Mouse (Mus musculus) lung, embryonic 16.5 days (tissue): ENCODE measurements around the gene Col18a1. TPM values are rescaled to one million over a fixed set of nuclear protein-coding genes. Genes with fewer than 3 reads are reported as not detected.
A peak's percentile ranks its signal among the peaks of the same experiment; 100 is the strongest.

Source experiments
- ATAC-seq: fragments of 200-750 bp; cut with Nextera tagmentation; 2 replicates; pipeline ENCODE4 v1.8.0; 2017; ENCODE audit warnings: low read depth, mild to moderate bottlenecking, moderate library complexity
- H3K27ac ChIP-seq: fragments of 300-500 bp; sonication (generic); 2 replicates; pipeline ENCODE4 v1.5.1; 2014; ENCODE audit warnings: mild to moderate bottlenecking, control low read depth, low read length
- H3K27me3 ChIP-seq: fragments of 300-500 bp; sonication (generic); 2 replicates; pipeline ENCODE4 v1.6.1; 2014; ENCODE audit warnings: low read depth, low read length, mixed read lengths; ENCODE audit not compliant: control insufficient read depth, insufficient read depth
- H3K36me3 ChIP-seq: fragments of 300-500 bp; sonication (generic); 2 replicates; pipeline ENCODE4 v1.6.1; 2014; ENCODE audit warnings: low read length; ENCODE audit not compliant: control insufficient read depth, insufficient read depth
- H3K4me1 ChIP-seq: fragments of 300-500 bp; sonication (generic); replicated peaks from 2 replicates; pipeline ENCODE4 v1.6.1; 2014; ENCODE audit warnings: low read length, mixed read lengths; ENCODE audit not compliant: control insufficient read depth, insufficient read depth
- H3K4me2 ChIP-seq: fragments of 300-500 bp; sonication (generic); 2 replicates; pipeline ENCODE4 v1.6.1; 2014; ENCODE audit warnings: low read depth, low read length, control low read depth
- H3K4me3 ChIP-seq: fragments of 300-500 bp; sonication (generic); 2 replicates; pipeline ENCODE4 v1.5.1; 2014; ENCODE audit warnings: mild to moderate bottlenecking, low read length, control low read depth
- H3K9ac ChIP-seq: fragments of 300-500 bp; sonication (generic); 2 replicates; pipeline ENCODE4 v1.6.1; 2014; ENCODE audit warnings: low read length, control low read depth
- H3K9me3 ChIP-seq: fragments of 300-500 bp; sonication (generic); 2 replicates; pipeline ENCODE4 v1.6.1; 2016; ENCODE audit warnings: low read length; ENCODE audit not compliant: control insufficient read depth
- WGBS: fragments of 180-500 bp; shearing (Covaris S2); extraction: QIAGEN DNeasy Blood & Tissue Kit; methylation state at CpG from one replicate; pipeline ENCODE4 v1.1.7; 2014; 5-methylcytosine and 5-hydroxymethylcytosine counted together
- polyA plus RNA-seq: library from polyadenylated mRNA; unstranded; fragments of >200 nt; fragmentation: Nextera tagmentation; extraction: Ambion mirVana; gene quantifications from 2 replicates; pipeline ENCODE4 v1.2.1, GENCODE M21; 2015

Col18a1 gene
- polyA plus RNA-seq, 1 experiment from 2014 or later: 315 TPM

- Histone ChIP-seq H3K27me3 (no peaks in the 10 kb centered on the region), H3K4me3 (no peak overlapping the region), H3K9me3 (no peaks in the 10 kb centered on the region), H3K27ac (no peak overlapping the region), H3K4me2 (no peak overlapping the region), H3K9ac (no peak overlapping the region), H3K36me3 (peaks cover 18% of the 10 kb centered on the region), H3K4me1 (no peaks in the 10 kb centered on the region)
- ATAC-seq: no peak
- 80% methylated on average over 3 of the region's 3 CpGs for WGBS
Observed at GRCm38 (mm10) chr10:77048606-77049005, 117.7 kb downstream of the Col18a1 start.

- ATAC-seq: no peak
- H3K27me3 ChIP-seq: no peaks in the 10 kb centered on the region
- no peak overlapping the region for H3K27ac ChIP-seq
- H3K36me3 ChIP-seq: peaks cover 18% of the 10 kb centered on the region
- WGBS: 64% methylated on average over 4 of the region's 4 CpGs
- H3K9ac ChIP-seq: no peak overlapping the region
- H3K4me3 ChIP-seq: no peak overlapping the region
- no peaks in the 10 kb centered on the region for H3K4me1 ChIP-seq
- no peak overlapping the region for H3K4me2 ChIP-seq
- no peaks in the 10 kb centered on the region for H3K9me3 ChIP-seq
Observed at GRCm38 (mm10) chr10:77048196-77048595, 118.2 kb downstream of the Col18a1 start.

- Histone ChIP-seq H3K4me1 (peaks cover 9% of the 10 kb centered on the region), H3K4me3 (no peak overlapping the region), H3K36me3 (peaks cover 15% of the 10 kb centered on the region), H3K9ac (no peak overlapping the region), H3K9me3 (no peaks in the 10 kb centered on the region), H3K27ac (no peak overlapping the region), H3K27me3 (no peaks in the 10 kb centered on the region), H3K4me2 (no peak overlapping the region)
- WGBS: 85% methylated on average over 8 of the region's 8 CpGs
- no peak for ATAC-seq
Observed at GRCm38 (mm10) chr10:77038579-77039174, 127.7 kb downstream of the Col18a1 start.

DNA sequence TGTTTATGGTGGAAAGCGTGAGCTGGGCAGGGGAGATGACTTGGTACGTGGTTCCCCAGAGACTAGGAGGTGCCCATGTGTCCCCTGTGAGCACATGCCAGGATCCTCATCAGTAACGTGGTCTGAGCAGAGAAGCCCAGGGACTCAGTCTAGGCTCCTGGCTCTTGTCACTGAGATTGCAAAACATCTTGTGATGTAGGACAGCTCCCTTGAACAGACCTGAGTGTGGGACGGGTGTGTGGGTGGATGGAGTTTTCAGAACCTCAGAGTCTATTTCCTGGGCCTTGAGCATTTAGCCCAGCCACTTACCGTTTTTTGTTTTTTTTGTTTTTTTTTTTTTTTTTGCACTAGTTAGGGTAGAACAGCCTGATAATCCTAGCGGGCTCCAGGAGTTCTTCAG lies 130.9 kb downstream of the Col18a1 start:
- Histone ChIP-seq H3K27ac (no peak overlapping the region), H3K4me3 (no peak overlapping the region), H3K27me3 (no peaks in the 10 kb centered on the region), H3K9me3 (no peaks in the 10 kb centered on the region), H3K36me3 (peaks cover 5% of the 10 kb centered on the region; the same call in 1 of the 2 replicates), H3K4me2 (no peak overlapping the region), H3K9ac (no peak overlapping the region), H3K4me1 (peaks cover 11% of the 10 kb centered on the region)
- ATAC-seq: no peak
- 73% methylated on average over 6 of the region's 6 CpGs for WGBS

DNA sequence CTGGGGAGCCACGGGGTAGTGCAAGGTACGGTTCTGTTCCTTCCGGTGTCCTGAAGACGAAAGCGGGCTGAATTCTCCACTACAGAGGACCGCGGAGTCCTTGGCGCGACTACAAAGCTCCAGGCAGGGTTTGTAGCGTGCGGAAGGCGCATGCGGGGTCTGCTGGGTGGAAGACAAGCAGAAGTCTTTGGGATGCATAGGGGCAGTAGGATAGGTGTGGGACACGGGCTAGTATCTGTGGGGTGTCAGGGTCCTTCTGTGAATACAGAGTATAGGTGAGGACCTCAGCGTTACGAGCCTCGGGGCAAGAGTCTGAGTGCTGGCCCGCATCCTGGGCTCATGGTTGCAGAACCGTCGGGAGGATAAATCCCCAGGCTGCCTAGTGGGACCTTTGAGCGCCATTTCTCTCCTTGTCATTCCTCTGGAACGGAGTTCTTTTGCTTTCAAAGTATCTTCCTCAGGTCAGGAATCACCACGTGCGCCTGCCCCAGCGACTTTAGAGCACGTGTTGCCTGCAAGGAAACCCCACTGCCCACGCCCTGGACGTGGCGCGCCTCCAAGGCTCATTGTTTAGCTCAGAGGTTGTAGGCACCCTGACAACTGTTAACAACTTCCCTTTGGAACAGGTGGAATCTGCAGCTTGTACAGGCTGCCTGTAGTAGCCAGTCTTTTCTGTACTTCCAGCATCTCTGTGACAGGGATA lies 132.9 kb downstream of the Col18a1 start:
- peaks cover 11% of the 10 kb centered on the region for H3K4me1 ChIP-seq
- H3K9ac ChIP-seq: peak overlapping the region; percentile 72
- H3K27ac ChIP-seq: no peak overlapping the region; the same call in 1 of the 2 replicates
- WGBS: 0% methylated on average over 30 of the region's 30 CpGs
- H3K4me2 ChIP-seq: peak overlapping the region; percentile 96
- no peaks in the 10 kb centered on the region for H3K36me3 ChIP-seq
- no peaks in the 10 kb centered on the region for H3K9me3 ChIP-seq
- no peaks in the 10 kb centered on the region for H3K27me3 ChIP-seq
- H3K4me3 ChIP-seq: peak overlapping the region; percentile 69
- peak; percentile 73 for ATAC-seq

- Histone ChIP-seq H3K4me1 (peaks cover 11% of the 10 kb centered on the region), H3K9ac (peak overlapping the region; percentile 77), H3K27me3 (no peaks in the 10 kb centered on the region), H3K9me3 (no peaks in the 10 kb centered on the region), H3K4me3 (peak overlapping the region; percentile 69), H3K36me3 (no peaks in the 10 kb centered on the region), H3K4me2 (peak overlapping the region; percentile 96), H3K27ac (no peak overlapping the region; the same call in 1 of the 2 replicates)
- ATAC-seq: peak; percentile 95
- under 1% methylated on average over 49 of the region's 49 CpGs for WGBS
Observed at GRCm38 (mm10) chr10:77032591-77033322, 133.6 kb downstream of the Col18a1 start.

DNA sequence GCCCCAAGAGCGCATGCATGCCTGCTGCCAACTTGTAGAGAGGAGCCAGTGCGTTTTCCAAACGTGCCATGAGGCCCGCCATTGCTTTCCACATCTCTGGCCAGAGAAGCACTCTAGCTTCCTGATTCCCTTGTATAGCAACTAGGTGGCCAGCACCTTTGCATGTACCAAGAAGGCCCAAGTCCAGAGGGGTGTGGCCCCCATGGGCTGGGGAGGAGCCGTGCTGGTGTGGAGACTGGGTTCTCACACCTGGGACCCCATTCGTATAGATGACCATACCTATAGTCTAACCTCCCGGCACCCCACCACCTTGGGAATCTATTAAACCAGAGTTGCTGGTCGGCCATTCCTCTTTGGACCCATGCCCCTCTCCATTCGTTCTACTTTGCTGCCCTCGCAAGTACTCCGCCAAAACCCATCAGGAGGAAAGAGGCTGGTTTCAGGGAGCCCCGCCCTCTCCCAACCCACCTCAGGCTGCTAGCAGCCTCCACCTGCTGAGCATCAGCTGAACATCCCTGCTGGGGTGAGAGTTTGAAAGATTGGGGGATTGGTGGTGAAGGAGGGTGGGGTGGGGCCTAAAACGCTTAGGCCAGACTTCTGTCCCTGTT lies 134.5 kb downstream of the Col18a1 start, which contains the start of gene Slc19a1:
Gene Slc19a1, plus strand, starts transcription at position 474 of the 608 bp plus-strand sequence.
- Histone ChIP-seq H3K27me3 (no peaks in the 10 kb centered on the region), H3K4me3 (peak within 1 kb of the TSS; percentile 69), H3K9ac (peak within 1 kb of the TSS; percentile 77), H3K4me2 (peak within 1 kb of the TSS; percentile 96), H3K4me1 (peaks cover 11% of the 10 kb centered on the region), H3K9me3 (no peaks in the 10 kb centered on the region), H3K27ac (no peak within 1 kb of the TSS; the same call in 1 of the 2 replicates), H3K36me3 (no peaks in the 10 kb centered on the region)
- WGBS: 54% methylated on average over 13 of the region's 13 CpGs
- no peak for ATAC-seq

GRCm38 (mm10) chr10:77030666-77031065 lies 135.7 kb downstream of the Col18a1 start:
- Histone ChIP-seq H3K4me3 (no peak overlapping the region), H3K9me3 (no peaks in the 10 kb centered on the region), H3K27me3 (no peaks in the 10 kb centered on the region), H3K4me1 (peaks cover 11% of the 10 kb centered on the region), H3K27ac (no peak overlapping the region), H3K9ac (no peak overlapping the region), H3K4me2 (no peak overlapping the region), H3K36me3 (no peaks in the 10 kb centered on the region)
- no peak for ATAC-seq
- 83% methylated on average over 5 of the region's 5 CpGs for WGBS

DNA sequence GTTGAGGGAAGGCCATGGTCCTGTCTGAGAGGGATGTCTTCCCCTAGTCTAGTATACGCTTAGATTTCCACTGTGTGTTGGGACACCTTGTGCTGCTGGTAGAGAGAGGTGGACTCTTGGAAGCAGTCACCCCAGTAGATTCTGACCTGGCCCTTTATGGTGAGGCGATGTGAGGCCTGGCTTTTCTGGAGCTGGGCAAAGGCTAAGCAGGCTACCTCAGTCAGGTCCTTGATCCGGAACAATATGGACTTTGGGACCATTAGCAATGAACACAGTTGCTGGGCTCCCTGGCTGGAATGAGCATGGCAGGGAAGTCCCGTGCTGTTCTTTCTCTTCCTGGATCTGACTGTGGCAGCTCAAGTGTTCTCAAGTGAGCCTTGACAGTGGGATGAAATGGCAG lies 136.6 kb downstream of the Col18a1 start:
- no peak for ATAC-seq
- 79% methylated on average over 4 of the region's 4 CpGs for WGBS
- H3K27ac ChIP-seq: no peak overlapping the region
- no peaks in the 10 kb centered on the region for H3K36me3 ChIP-seq
- H3K9me3 ChIP-seq: no peaks in the 10 kb centered on the region
- no peaks in the 10 kb centered on the region for H3K27me3 ChIP-seq
- H3K4me1 ChIP-seq: peaks cover 11% of the 10 kb centered on the region
- H3K9ac ChIP-seq: no peak overlapping the region
- no peak overlapping the region for H3K4me2 ChIP-seq
- no peak overlapping the region for H3K4me3 ChIP-seq
